ENCODE assay signal across 8 mouse cellular contexts in the genomic region with DNA sequence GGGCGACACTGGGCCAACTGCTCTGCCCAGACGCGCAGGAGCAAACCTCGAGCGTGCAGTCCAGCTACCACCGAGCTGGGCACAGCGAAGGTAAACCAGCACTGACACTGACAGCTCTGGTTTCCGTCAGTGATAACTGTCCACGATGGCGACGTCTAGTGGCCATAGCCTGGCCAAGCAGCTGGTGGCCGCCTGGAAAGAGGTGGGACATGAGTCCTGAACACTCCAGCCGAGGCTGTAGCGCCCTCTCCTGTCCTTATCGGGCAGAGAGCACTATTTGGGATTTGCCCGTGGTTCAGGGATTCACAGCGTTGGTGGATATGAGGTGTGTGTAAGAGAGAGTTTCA. TPM values are rescaled to one million over a fixed set of nuclear protein-coding genes. Genes with fewer than 3 reads are reported as not detected.
DNase-seq lines count a peak whose midpoint lies in the region; ATAC-seq lines count a peak whose summit lies in the region.

No protein-coding gene starts in this region.

- H3K27me3 ChIP-seq in intestine, embryonic 14.5 days (replicated peaks; ENCODE audit: control insufficient read depth, insufficient read depth, low read length), result no peaks in the 10 kb centered on the region

- ATAC-seq in intestine, embryonic 14.5 days (replicated peaks; ENCODE audit: low FRiP score, low TSS enrichment, low read depth), result peak; percentile 13
- peak; percentile 57 for ATAC-seq in megakaryocyte-erythroid progenitor cell, adult 5-6 weeks (replicated peaks; ENCODE audit: low FRiP score, low TSS enrichment, poor library complexity, severe bottlenecking)

- peak; percentile 97 for DNase-seq in adipocyte (ENCODE audit: low spot score)
- peak; percentile 99 for DNase-seq in embryo, embryonic 10.5 days (ENCODE audit: low spot score)
- peak; percentile 96 for DNase-seq in gastrocnemius, postnatal 14 days
- DNase-seq in intestine, embryonic 14.5 days (ENCODE audit: low spot score), result peak; percentile 97
- peak; percentile 98 for DNase-seq in left cerebral cortex, postnatal 14 days (ENCODE audit: low spot score in 2 of 2)
- peak; percentile 97 for DNase-seq in right cerebral cortex, postnatal 14 days
- DNase-seq in urinary bladder, postnatal 25 days (ENCODE audit: low spot score), result peak; percentile 93

- H3K4me3 ChIP-seq in intestine, embryonic 14.5 days (ENCODE audit: low read depth, low read length), result peak overlapping the region; percentile 37

- peaks cover 2% of the 10 kb centered on the region for H3K36me3 ChIP-seq in intestine, embryonic 14.5 days (ENCODE audit: control insufficient read depth, insufficient read depth, low read length)

- peaks cover 73% of the 10 kb centered on the region for H3K4me1 ChIP-seq in intestine, embryonic 14.5 days (replicated peaks; ENCODE audit: control insufficient read depth, insufficient read depth, low read length)

- intact Hi-C loops in gastrocnemius, postnatal 14 days (cut with DNase I; ENCODE audit: low total_unique reads), result loop anchor here (1.0 kb wide), 1 partner anchor 21 kb away; no protein-coding TSS in a partner anchor
- intact Hi-C loops in left cerebral cortex, postnatal 14 days (cut with DNase I), result loop anchor here (1.0 kb wide), 1 partner anchor 17 kb away; a partner anchor contains a TSS

- peak overlapping the region; percentile 96 for H3K4me2 ChIP-seq in intestine, embryonic 14.5 days (ENCODE audit: low read length)

- peak overlapping the region; percentile 33; the same call in 1 of the 2 replicates for H3K27ac ChIP-seq in intestine, embryonic 14.5 days (ENCODE audit: low read depth)

- H3K9me3 ChIP-seq in intestine, embryonic 14.5 days (ENCODE audit: control insufficient read depth, low read length), result no peaks in the 10 kb centered on the region

- no peak overlapping the region for H3K9ac ChIP-seq in intestine, embryonic 14.5 days (ENCODE audit: low read length)

- WGBS in intestine, embryonic 14.5 days, result under 1% methylated on average over 17 of the region's 17 CpGs

RNA-seq across cellular contexts. Expression of a gene that starts 0.8 kb away (rescaled TPM):
- 10 to 100 TPM; 41.4 to 41.5 TPM for total RNA-seq in gastrocnemius, postnatal 14 days (2021)
- polyA plus RNA-seq in intestine, embryonic 14.5 days (2014; fragmentation: Nextera tagmentation; extraction: Ambion mirVana), result 76.4 and 81.6 TPM in 2 replicates
- 100 to 1,000 TPM in 1 of 2 experiments, 10 to 100 TPM in 1; 95.6 to 111 TPM for total RNA-seq in left cerebral cortex, postnatal 14 days (2021)
- total RNA-seq in megakaryocyte-erythroid progenitor cell, adult 5-6 weeks (2014; fragmentation: Nextera tagmentation), result 31.5 and 44.0 TPM in 2 replicates
- 30.8 and 73.1 TPM in 2 replicates for total RNA-seq in megakaryocyte-erythroid progenitor cell, adult 5-6 weeks (2017)

RNA-seq across cellular contexts. Expression of a gene that starts 7.8 kb away (rescaled TPM):
- total RNA-seq in gastrocnemius, postnatal 14 days (2021), result 1 to 10 TPM; 3.3 to 4.2 TPM
- polyA plus RNA-seq in intestine, embryonic 14.5 days (2014; fragmentation: Nextera tagmentation; extraction: Ambion mirVana), result 15.8 and 16.7 TPM in 2 replicates
- 1 to 10 TPM; 5.7 to 6.2 TPM for total RNA-seq in left cerebral cortex, postnatal 14 days (2021)
- 14.2 and 22.9 TPM in 2 replicates for total RNA-seq in megakaryocyte-erythroid progenitor cell, adult 5-6 weeks (2014; fragmentation: Nextera tagmentation)
- total RNA-seq in megakaryocyte-erythroid progenitor cell, adult 5-6 weeks (2017), result 25.4 and 27.8 TPM in 2 replicates

RNA-seq across cellular contexts. Expression of a gene that starts 14.3 kb away (rescaled TPM):
- under 1 TPM; 0.58 to 0.98 TPM for total RNA-seq in gastrocnemius, postnatal 14 days (2021)
- polyA plus RNA-seq in intestine, embryonic 14.5 days (2014; fragmentation: Nextera tagmentation; extraction: Ambion mirVana), result 10.2 and 12.2 TPM in 2 replicates
- total RNA-seq in left cerebral cortex, postnatal 14 days (2021), result 10 to 100 TPM; 13.9 to 14.3 TPM
- 0.40 TPM in 1 of 2 replicates, not detected in the other for total RNA-seq in megakaryocyte-erythroid progenitor cell, adult 5-6 weeks (2014; fragmentation: Nextera tagmentation)
- total RNA-seq in megakaryocyte-erythroid progenitor cell, adult 5-6 weeks (2017), result 0.80 TPM in 1 of 2 replicates, not detected in the other

RNA-seq across cellular contexts. Expression of a gene that starts 16.9 kb away (rescaled TPM):
- total RNA-seq in gastrocnemius, postnatal 14 days (2021), result 10 to 100 TPM; 40.3 to 43.6 TPM
- polyA plus RNA-seq in intestine, embryonic 14.5 days (2014; fragmentation: Nextera tagmentation; extraction: Ambion mirVana), result 25.5 and 28.9 TPM in 2 replicates
- total RNA-seq in left cerebral cortex, postnatal 14 days (2021), result 10 to 100 TPM; 94.0 to 96.3 TPM
- 30.9 and 34.0 TPM in 2 replicates for total RNA-seq in megakaryocyte-erythroid progenitor cell, adult 5-6 weeks (2014; fragmentation: Nextera tagmentation)
- 9.4 and 10.5 TPM in 2 replicates for total RNA-seq in megakaryocyte-erythroid progenitor cell, adult 5-6 weeks (2017)

RNA-seq across cellular contexts. Expression of a gene that starts 24.3 kb away (rescaled TPM):
- total RNA-seq in gastrocnemius, postnatal 14 days (2021), result 1 to 10 TPM; 1.6 TPM
- polyA plus RNA-seq in intestine, embryonic 14.5 days (2014; fragmentation: Nextera tagmentation; extraction: Ambion mirVana), result 7.1 and 8.5 TPM in 2 replicates
- 100 to 1,000 TPM; 437 to 473 TPM for total RNA-seq in left cerebral cortex, postnatal 14 days (2021)
- 5.2 and 10.5 TPM in 2 replicates for total RNA-seq in megakaryocyte-erythroid progenitor cell, adult 5-6 weeks (2014; fragmentation: Nextera tagmentation)
- 3.7 TPM in 1 of 2 replicates, not detected in the other for total RNA-seq in megakaryocyte-erythroid progenitor cell, adult 5-6 weeks (2017)

Comparison
In these comparisons a context has a peak if more than half of its experiments do, and no peak if none do; other contexts are left out.
1. Peak in every context shown above with its lines: DNase-seq, ATAC-seq, H3K4me3 ChIP-seq and H3K27ac ChIP-seq.
2. RNA of a gene that starts 14.3 kb away (total RNA-seq): 13.9 to 14.3 TPM in left cerebral cortex, postnatal 14 days; 0.58 to 0.98 TPM in gastrocnemius, postnatal 14 days and 0.40 to 0.80 TPM in megakaryocyte-erythroid progenitor cell, adult 5-6 weeks; every median in the first group is over 4 times any median in the second.